Mouse (Mus musculus) liver, postnatal 0 days (tissue): ENCODE results near the gene Gm13289. TPM values are rescaled to one million over a fixed set of nuclear protein-coding genes. Genes with fewer than 3 reads are reported as not detected.
"Not testable (repeated sequence)": the region's sequence is repeated elsewhere in the genome, so short reads cannot be mapped to it uniquely, and the experiment has no call there.

Source experiments
- ATAC-seq: fragments of 200-750 bp; cut with Nextera tagmentation; 2 replicates; pipeline ENCODE4 v1.8.0; 2017; ENCODE audit warnings: mild to moderate bottlenecking, moderate library complexity
- DNase-seq: peaks from one replicate; pipeline ENCODE4 v3.0.0-alpha.2; 2016
- H3K27ac ChIP-seq: fragments of 300-500 bp; sonication (generic); 2 replicates; pipeline ENCODE4 v1.5.1; 2014; ENCODE audit warnings: antibody characterized with exemption, moderate library complexity, mild to moderate bottlenecking, low read depth
- H3K27me3 ChIP-seq: fragments of 300-500 bp; sonication (generic); 2 replicates; pipeline ENCODE4 v1.6.1; 2014; ENCODE audit warnings: low read length, control low read depth, mixed read lengths; ENCODE audit not compliant: insufficient read depth
- H3K36me3 ChIP-seq: fragments of 300-500 bp; sonication (generic); replicated peaks from 2 replicates; pipeline ENCODE4 v1.6.1; 2014; ENCODE audit warnings: mild to moderate bottlenecking, control low read depth, low read length, moderate library complexity, mixed read lengths; ENCODE audit not compliant: insufficient read depth
- H3K4me1 ChIP-seq: fragments of 300-500 bp; sonication (generic); 2 replicates; pipeline ENCODE4 v1.6.1; 2014; ENCODE audit warnings: antibody characterized with exemption, mild to moderate bottlenecking, control low read depth; ENCODE audit not compliant: insufficient read depth
- H3K4me2 ChIP-seq: fragments of 300-500 bp; sonication (generic); 2 replicates; pipeline ENCODE4 v1.6.1; 2014; ENCODE audit warnings: low read depth, mild to moderate bottlenecking, low read length, moderate library complexity, mixed read lengths
- H3K4me3 ChIP-seq: fragments of 300-500 bp; sonication (generic); 2 replicates; pipeline ENCODE4 v1.5.1; 2014; ENCODE audit warnings: low read depth, low read length
- H3K9ac ChIP-seq: fragments of 300-500 bp; sonication (generic); replicated peaks from 2 replicates; pipeline ENCODE4 v1.6.1; 2014; ENCODE audit warnings: mild to moderate bottlenecking, moderate library complexity
- H3K9me3 ChIP-seq: fragments of 300-500 bp; sonication (generic); 2 replicates; pipeline ENCODE4 v1.6.1; 2016; ENCODE audit warnings: mild to moderate bottlenecking, control low read depth, low read length, mixed read lengths
- CTCF ChIP-seq: sonication (generic); IDR thresholded peaks from 2 replicates; pipeline ENCODE4 v1.5.1; 2016; ENCODE audit warnings: antibody characterized with exemption, low read depth
- WGBS: fragments of 180-500 bp; shearing (Covaris S2); extraction: QIAGEN DNeasy Blood & Tissue Kit; methylation state at CpG from one replicate; pipeline ENCODE4 v1.1.7; 2014; ENCODE audit not compliant: insufficient replicate concordance; 5-methylcytosine and 5-hydroxymethylcytosine counted together
- polyA plus RNA-seq: library from polyadenylated mRNA; unstranded; fragments of >200 nt; fragmentation: Nextera tagmentation; extraction: Ambion mirVana; gene quantifications from 2 replicates; pipeline ENCODE4 v1.2.1, GENCODE M21; 2015

Gene Gm13289
- polyA plus RNA-seq, 1 experiment from 2014 or later = not detected

DNA sequence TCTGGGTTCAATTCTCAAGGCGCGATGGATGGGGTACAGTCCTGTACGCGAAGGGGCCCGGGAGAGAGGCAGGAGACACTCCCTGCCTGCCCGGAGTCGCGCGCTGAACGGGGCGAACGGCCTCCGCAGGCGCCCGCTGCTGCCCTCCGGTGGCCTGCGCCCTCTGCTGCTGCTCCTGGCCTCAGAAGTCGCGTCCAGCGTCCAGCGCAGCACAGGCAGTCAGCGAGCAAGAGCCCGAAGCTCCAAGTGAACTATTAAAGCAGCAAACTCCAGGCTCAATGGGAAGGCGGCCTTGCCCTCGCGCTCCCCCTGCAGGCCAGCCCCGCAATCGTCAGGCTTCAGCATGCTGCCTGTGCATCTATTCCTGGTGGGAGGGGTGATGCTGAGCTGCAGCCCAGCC, 16.3 kb upstream of the Gm13289 start:
- Histone ChIP-seq H3K27ac (peak overlapping the region; percentile 66), H3K4me3 (peak overlapping the region; percentile 39), H3K4me2 (peak overlapping the region; percentile 57)
- TF ChIP-seq CTCF = peak; percentile 69
- not testable (repeated sequence) for H3K27me3 ChIP-seq, ATAC-seq, H3K4me1 ChIP-seq, H3K9me3 ChIP-seq, H3K36me3 ChIP-seq, H3K9ac ChIP-seq
- 0% methylated on average over 16 of the region's 28 CpGs for WGBS
- peak; percentile 73 for DNase-seq

DNA sequence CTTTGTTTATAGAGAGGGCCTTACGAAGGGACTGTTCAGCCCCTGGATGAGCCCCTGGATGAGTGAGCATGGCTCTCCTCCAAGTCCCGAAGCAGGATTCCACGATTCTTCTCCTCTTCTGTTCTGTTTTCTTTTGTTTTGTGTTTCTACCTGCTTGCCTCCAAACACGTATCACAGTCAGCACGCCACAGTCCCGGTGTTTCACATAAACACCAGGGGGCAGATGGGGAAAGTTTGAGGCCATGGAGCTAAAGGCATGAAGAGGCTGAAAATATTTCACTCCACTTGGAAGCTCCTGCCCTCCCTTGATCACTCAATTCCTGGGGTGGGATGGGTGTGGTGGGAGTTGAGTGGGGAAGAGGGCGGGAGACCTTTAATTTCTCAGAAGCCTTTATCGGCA, 14.9 kb upstream of the Gm13289 start:
- H3K9me3 ChIP-seq, DNase-seq, H3K4me2 ChIP-seq, H3K27ac ChIP-seq, H3K4me1 ChIP-seq, H3K9ac ChIP-seq, ATAC-seq, H3K27me3 ChIP-seq, H3K4me3 ChIP-seq, H3K36me3 ChIP-seq: not testable (repeated sequence)
- WGBS = 64% methylated on average over 6 of the region's 8 CpGs

DNA sequence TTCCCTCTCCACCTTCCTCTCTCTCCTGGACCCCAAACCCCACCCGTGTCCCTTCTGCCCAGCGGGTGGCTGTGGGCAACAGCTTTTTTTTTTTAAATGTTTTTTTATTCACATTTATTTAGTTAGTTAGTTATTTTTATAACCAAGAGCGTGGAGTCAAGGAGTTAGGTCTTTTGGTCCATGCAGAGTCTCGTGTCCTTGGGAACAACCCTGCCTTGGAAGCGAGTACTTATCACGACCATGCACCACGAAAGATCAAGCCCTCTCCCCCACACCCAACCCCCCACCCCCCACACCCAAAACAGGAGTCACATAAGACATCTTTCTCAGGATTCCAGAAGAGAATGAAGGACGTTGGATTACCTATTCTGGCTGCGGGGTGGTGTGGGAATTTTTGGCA, 14.4 kb upstream of the Gm13289 start:
- not testable (repeated sequence) for H3K9ac ChIP-seq, H3K4me3 ChIP-seq, H3K4me2 ChIP-seq, ATAC-seq, H3K9me3 ChIP-seq, DNase-seq, H3K36me3 ChIP-seq, H3K4me1 ChIP-seq, H3K27ac ChIP-seq, H3K27me3 ChIP-seq
- 49% methylated on average over 8 of the region's 9 CpGs for WGBS

GRCm38 (mm10) chr4:88763384-88764018, 13.2 kb upstream of the Gm13289 start:
- TF ChIP-seq CTCF = peak; percentile 67
- peak overlapping the region; percentile 51 for H3K4me2 ChIP-seq
- H3K27me3 ChIP-seq, H3K36me3 ChIP-seq, H3K9me3 ChIP-seq, ATAC-seq, H3K4me1 ChIP-seq: not testable (repeated sequence)
- peak overlapping the region; percentile 51; the same call in 1 of the 2 replicates for H3K27ac ChIP-seq
- 6% methylated on average over 20 of the region's 42 CpGs for WGBS
- peak overlapping the region; percentile 34; the same call in 1 of the 2 replicates for H3K9ac ChIP-seq
- peak overlapping the region; percentile 26; the same call in 1 of the 2 replicates for H3K4me3 ChIP-seq
- DNase-seq = peak; percentile 64

- not testable (repeated sequence) for H3K9me3 ChIP-seq, H3K27ac ChIP-seq, H3K4me3 ChIP-seq, H3K9ac ChIP-seq, DNase-seq, H3K27me3 ChIP-seq, H3K4me1 ChIP-seq, H3K4me2 ChIP-seq, H3K36me3 ChIP-seq, ATAC-seq
- no CpG with 5 or more reads among the region's 32 CpGs for WGBS
Observed at GRCm38 (mm10) chr4:88773534-88773933, 3.2 kb upstream of the Gm13289 start, which contains the start of gene Gm13290. TSS of gene Gm13290 (plus strand) at chr4:88773834.

DNA sequence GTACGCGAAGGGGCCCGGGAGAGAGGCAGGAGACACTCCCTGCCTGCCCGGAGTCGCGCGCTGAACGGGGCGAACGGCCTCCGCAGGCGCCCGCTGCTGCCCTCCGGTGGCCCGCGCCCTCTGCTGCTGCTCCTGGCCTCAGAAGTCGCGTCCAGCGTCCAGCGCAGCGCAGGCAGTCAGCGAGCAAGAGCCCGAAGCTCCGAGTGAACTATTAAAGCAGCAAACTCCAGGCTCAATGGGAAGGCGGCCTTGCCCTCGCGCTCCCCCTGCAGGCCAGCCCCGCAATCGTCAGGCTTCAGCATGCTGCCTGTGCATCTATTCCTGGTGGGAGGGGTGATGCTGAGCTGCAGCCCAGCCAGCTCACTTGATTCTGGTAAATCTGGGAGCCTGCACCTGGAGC, 2.8 kb downstream of the Gm13289 start, which contains the start of gene Gm13272:
TSS of gene Gm13272 (plus strand) at position 301 of the 400 bp plus-strand sequence.
- H3K9me3 ChIP-seq, H3K4me3 ChIP-seq, ATAC-seq, H3K27me3 ChIP-seq, H3K9ac ChIP-seq, H3K27ac ChIP-seq, H3K4me1 ChIP-seq, DNase-seq, H3K36me3 ChIP-seq, H3K4me2 ChIP-seq: not testable (repeated sequence)
- WGBS = no CpG with 5 or more reads among the region's 29 CpGs

- not testable (repeated sequence) for H3K9me3 ChIP-seq, H3K4me2 ChIP-seq, DNase-seq, ATAC-seq, H3K36me3 ChIP-seq, H3K4me1 ChIP-seq, H3K27me3 ChIP-seq, H3K27ac ChIP-seq, H3K9ac ChIP-seq, H3K4me3 ChIP-seq
- 47% methylated on average over 11 of the region's 18 CpGs for WGBS
Observed at GRCm38 (mm10) chr4:88780320-88780719, 3.6 kb downstream of the Gm13289 start.

- not testable (repeated sequence) for H3K9ac ChIP-seq, H3K4me2 ChIP-seq, DNase-seq, H3K4me1 ChIP-seq, H3K36me3 ChIP-seq, H3K9me3 ChIP-seq, H3K27me3 ChIP-seq, ATAC-seq
- H3K4me3 ChIP-seq = 0 out of 2 replicates have a peak within 1 kb of the TSS, but pooled peaks have one; percentile 19
- WGBS = 0% methylated on average over 1 of the region's 7 CpGs
- H3K27ac ChIP-seq = peak within 1 kb of the TSS; percentile 39; the same call in 1 of the 2 replicates
Observed at GRCm38 (mm10) chr4:88781831-88782230, 5.1 kb downstream of the Gm13289 start, which contains the start of gene Ifnz. TSS of gene Ifnz (plus strand) at chr4:88782131.
